Mouse (Mus musculus) retina, postnatal 1 day (tissue): ENCODE measurements around the gene Arid3c.

Experiments
- DNase-seq: peaks from one replicate; pipeline ENCODE4 v3.0.0-alpha.2; 2012

The Arid3c gene

GRCm38 (mm10) chr4:41676248-41677005 is 54.5 kb downstream of the Arid3c start:
- no peak for DNase-seq
